Mouse (Mus musculus): Measurements from ENCODE around the gene Nemp2. TPM values are rescaled to one million over a fixed set of nuclear protein-coding genes. Genes with fewer than 3 reads are reported as not detected.

Gene Nemp2
- polyA plus RNA-seq, 1 experiment, result 27.2 TPM

DNA sequence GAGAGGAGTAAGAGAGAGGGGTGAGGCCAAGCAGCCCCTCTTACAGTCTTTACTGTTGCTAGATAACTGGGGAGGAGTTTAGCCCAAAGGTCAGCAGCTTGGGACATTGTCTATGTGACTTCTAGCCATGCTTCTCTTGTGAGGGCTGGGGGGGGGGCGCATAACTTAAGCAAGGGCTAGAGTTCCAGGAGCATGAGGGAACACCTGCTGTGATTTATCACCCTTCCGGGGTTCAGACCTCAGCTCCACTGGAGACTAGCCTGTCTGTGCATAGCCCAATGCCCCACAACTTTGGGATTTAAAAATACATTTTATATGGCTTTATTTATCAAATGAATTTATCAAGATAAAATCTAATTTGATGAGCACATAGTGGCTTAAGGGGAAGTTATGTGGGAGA is 7.6 kb downstream of the Nemp2 start:
- Histone ChIP-seq H3K4me3 (ENCODE audit: control insufficient read depth, low read depth, low read length) (no peak overlapping the region), H3K27me3 (ENCODE audit: control insufficient read depth, insufficient read depth, low read length) (no peaks in the 10 kb centered on the region), H3K27ac (ENCODE audit: control insufficient read depth, insufficient read depth, low read depth, low read length) (no peak overlapping the region), H3K4me1 (ENCODE audit: control insufficient read depth, insufficient read depth, low read length) (no peaks in the 10 kb centered on the region), H3K36me3 (ENCODE audit: control insufficient read depth, insufficient read depth, low read length) (no peaks in the 10 kb centered on the region)
- TF ChIP-seq POLR2A (IDR thresholded peaks at IDR 0.05; ENCODE audit: control insufficient read depth, low read depth, low read length), result no peak
- no peak for TF ChIP-seq CTCF (IDR thresholded peaks at IDR 0.05; ENCODE audit: control insufficient read depth, insufficient read depth, insufficient replicate concordance, low read depth, low read length)

GRCm38 (mm10) chr1:52639090-52639489 is 8.6 kb downstream of the Nemp2 start:
- H3K4me1 ChIP-seq (ENCODE audit: control insufficient read depth, insufficient read depth, low read length), result no peaks in the 10 kb centered on the region
- TF ChIP-seq CTCF (IDR thresholded peaks at IDR 0.05; ENCODE audit: control insufficient read depth, insufficient read depth, insufficient replicate concordance, low read depth, low read length), result no peak
- TF ChIP-seq POLR2A (IDR thresholded peaks at IDR 0.05; ENCODE audit: control insufficient read depth, low read depth, low read length), result no peak
- H3K27ac ChIP-seq (ENCODE audit: control insufficient read depth, insufficient read depth, low read depth, low read length), result no peak overlapping the region
- H3K4me3 ChIP-seq (ENCODE audit: control insufficient read depth, low read depth, low read length), result no peak overlapping the region
- H3K36me3 ChIP-seq (ENCODE audit: control insufficient read depth, insufficient read depth, low read length), result no peaks in the 10 kb centered on the region
- no peaks in the 10 kb centered on the region for H3K27me3 ChIP-seq (ENCODE audit: control insufficient read depth, insufficient read depth, low read length)

DNA sequence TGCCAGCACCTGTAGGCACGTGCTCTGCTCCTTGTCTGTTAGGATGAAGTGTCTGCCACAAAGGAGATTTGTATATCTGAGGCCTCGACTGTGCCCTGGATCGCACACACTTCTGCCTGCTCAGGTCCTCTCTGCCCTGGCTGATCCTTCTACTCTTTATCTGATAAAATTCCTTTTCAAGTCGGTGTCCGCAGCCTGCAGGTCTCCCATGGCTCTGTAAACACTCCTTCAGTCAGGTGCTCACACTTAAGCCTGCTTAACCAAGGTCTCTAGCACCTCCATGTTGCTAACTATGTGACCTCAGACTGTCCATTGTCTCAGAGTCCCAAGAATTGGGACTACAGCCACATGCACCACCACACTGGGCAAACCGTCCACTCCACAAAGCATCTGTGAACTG is 9.8 kb downstream of the Nemp2 start:
- Histone ChIP-seq H3K4me1 (ENCODE audit: control insufficient read depth, insufficient read depth, low read length) (no peaks in the 10 kb centered on the region), H3K36me3 (ENCODE audit: control insufficient read depth, insufficient read depth, low read length) (no peaks in the 10 kb centered on the region), H3K27ac (ENCODE audit: control insufficient read depth, insufficient read depth, low read depth, low read length) (no peak overlapping the region), H3K4me3 (ENCODE audit: control insufficient read depth, low read depth, low read length) (no peak overlapping the region), H3K27me3 (ENCODE audit: control insufficient read depth, insufficient read depth, low read length) (no peaks in the 10 kb centered on the region)
- TF ChIP-seq CTCF (IDR thresholded peaks at IDR 0.05; ENCODE audit: control insufficient read depth, insufficient read depth, insufficient replicate concordance, low read depth, low read length), result no peak
- TF ChIP-seq POLR2A (IDR thresholded peaks at IDR 0.05; ENCODE audit: control insufficient read depth, low read depth, low read length), result no peak

DNA sequence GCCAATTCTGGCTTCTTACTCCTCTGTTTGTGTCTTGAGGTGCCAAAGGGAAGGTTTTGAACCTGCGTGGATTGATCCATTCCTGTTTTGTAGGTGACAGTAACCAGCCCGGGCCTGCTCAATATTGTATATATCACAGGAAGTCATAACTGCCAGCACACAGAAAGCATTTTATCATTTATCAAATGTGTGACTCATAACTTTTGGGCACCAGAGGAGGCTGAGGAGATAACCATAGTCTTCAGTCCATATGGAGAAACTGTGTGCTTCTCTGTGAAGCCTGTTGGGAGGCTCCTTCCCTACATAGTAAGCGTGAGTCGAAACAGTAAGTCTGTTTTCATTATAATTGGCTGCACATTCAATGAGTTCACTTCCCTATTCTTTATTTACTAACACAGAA is 10.2 kb downstream of the Nemp2 start:
- H3K27ac ChIP-seq (ENCODE audit: control insufficient read depth, insufficient read depth, low read depth, low read length), result no peak overlapping the region
- no peaks in the 10 kb centered on the region for H3K4me1 ChIP-seq (ENCODE audit: control insufficient read depth, insufficient read depth, low read length)
- H3K27me3 ChIP-seq (ENCODE audit: control insufficient read depth, insufficient read depth, low read length), result no peaks in the 10 kb centered on the region
- no peaks in the 10 kb centered on the region for H3K36me3 ChIP-seq (ENCODE audit: control insufficient read depth, insufficient read depth, low read length)
- TF ChIP-seq CTCF (IDR thresholded peaks at IDR 0.05; ENCODE audit: control insufficient read depth, insufficient read depth, insufficient replicate concordance, low read depth, low read length) (no peak), POLR2A (IDR thresholded peaks at IDR 0.05; ENCODE audit: control insufficient read depth, low read depth, low read length) (no peak)
- H3K4me3 ChIP-seq (ENCODE audit: control insufficient read depth, low read depth, low read length), result no peak overlapping the region

DNA sequence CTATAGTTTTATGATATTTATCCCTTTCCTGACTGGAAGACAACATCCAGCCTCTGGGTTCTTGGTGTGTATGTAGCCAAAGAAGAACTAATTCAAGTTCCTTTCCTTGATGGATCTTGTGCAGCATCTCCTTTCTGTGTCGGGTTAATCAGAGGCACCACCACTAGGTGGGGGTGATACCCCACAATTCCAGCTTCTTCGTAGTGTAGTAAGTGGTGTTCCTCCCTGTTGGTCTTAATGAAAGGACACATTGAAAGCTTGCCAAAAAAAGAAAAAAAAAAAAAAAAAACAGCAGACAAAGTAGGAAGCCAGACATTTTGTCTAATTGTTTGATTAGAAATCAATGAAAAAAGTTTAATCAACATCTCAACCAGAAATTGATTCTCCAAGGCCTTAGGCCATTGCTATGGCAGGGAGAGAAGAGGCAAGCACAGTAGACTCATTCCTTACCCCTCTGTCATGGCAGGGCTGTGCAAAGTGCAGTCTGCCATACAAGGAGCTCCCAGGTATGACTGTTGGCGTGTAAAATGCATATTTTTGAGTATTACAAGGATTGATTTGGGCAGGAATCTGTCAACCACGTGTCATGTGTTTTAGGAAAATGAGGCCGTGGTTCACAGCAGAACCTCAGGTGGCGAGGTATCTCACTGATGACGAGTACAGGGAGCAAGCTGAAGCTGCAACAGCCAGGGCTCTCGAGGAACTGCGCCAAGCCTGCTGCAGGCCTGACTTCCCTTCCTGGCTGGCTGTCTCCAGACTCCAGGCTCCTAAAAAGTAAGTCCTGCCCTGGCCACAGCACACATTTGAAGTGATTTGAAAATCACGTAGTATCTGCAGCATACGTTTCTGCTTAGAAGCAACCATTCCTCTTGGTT is 17.9 kb downstream of the Nemp2 start:
- no peak overlapping the region for H3K27ac ChIP-seq (ENCODE audit: control insufficient read depth, insufficient read depth, low read depth, low read length)
- H3K4me3 ChIP-seq (ENCODE audit: control insufficient read depth, low read depth, low read length), result no peak overlapping the region
- H3K4me1 ChIP-seq (ENCODE audit: control insufficient read depth, insufficient read depth, low read length), result no peaks in the 10 kb centered on the region
- H3K27me3 ChIP-seq (ENCODE audit: control insufficient read depth, insufficient read depth, low read length), result no peaks in the 10 kb centered on the region
- TF ChIP-seq CTCF (IDR thresholded peaks at IDR 0.05; ENCODE audit: control insufficient read depth, insufficient read depth, insufficient replicate concordance, low read depth, low read length) (no peak), POLR2A (IDR thresholded peaks at IDR 0.05; ENCODE audit: control insufficient read depth, low read depth, low read length) (no peak)
- no peaks in the 10 kb centered on the region for H3K36me3 ChIP-seq (ENCODE audit: control insufficient read depth, insufficient read depth, low read length)

- H3K36me3 ChIP-seq (ENCODE audit: control insufficient read depth, insufficient read depth, low read length), result no peaks in the 10 kb centered on the region
- no peak overlapping the region for H3K27ac ChIP-seq (ENCODE audit: control insufficient read depth, insufficient read depth, low read depth, low read length)
- no peaks in the 10 kb centered on the region for H3K4me1 ChIP-seq (ENCODE audit: control insufficient read depth, insufficient read depth, low read length)
- H3K4me3 ChIP-seq (ENCODE audit: control insufficient read depth, low read depth, low read length), result no peak overlapping the region
- no peaks in the 10 kb centered on the region for H3K27me3 ChIP-seq (ENCODE audit: control insufficient read depth, insufficient read depth, low read length)
- TF ChIP-seq CTCF (IDR thresholded peaks at IDR 0.05; ENCODE audit: control insufficient read depth, insufficient read depth, insufficient replicate concordance, low read depth, low read length) (no peak), POLR2A (IDR thresholded peaks at IDR 0.05; ENCODE audit: control insufficient read depth, low read depth, low read length) (no peak)
Observed at GRCm38 (mm10) chr1:52650066-52650465, 19.6 kb downstream of the Nemp2 start.

DNA sequence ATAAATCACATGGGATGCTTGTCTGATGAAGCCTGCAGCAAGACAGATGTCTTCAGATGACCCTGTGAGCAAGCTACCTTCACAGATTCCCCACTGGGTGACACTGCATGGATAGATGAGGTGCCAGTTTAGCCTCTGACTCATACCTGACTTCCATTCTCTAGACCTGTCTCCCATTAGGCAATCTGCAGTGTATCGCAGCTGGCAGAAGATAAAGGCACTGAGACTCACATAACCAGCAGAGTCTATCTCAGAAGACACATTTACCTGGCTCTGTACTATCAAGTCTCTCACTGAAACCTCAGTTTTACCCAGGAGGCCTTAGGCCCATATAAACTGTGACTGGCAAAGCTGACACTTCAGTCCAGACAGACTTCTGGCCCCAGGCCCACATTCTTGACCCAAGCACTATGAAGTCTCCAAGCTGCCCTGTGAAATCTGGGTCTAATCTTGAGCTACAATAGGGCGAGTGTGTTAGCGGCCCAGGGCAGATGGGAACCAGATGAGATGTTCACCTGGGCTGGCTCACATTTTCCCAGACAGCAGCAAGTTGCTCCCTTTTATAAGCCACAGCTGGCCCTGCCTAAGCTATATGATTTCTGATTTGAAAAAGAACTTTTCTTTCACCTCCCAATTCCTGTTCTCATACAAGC is 22.2 kb downstream of the Nemp2 start:
- H3K4me3 ChIP-seq (ENCODE audit: control insufficient read depth, low read depth, low read length), result no peak overlapping the region
- no peak overlapping the region for H3K27ac ChIP-seq (ENCODE audit: control insufficient read depth, insufficient read depth, low read depth, low read length)
- H3K27me3 ChIP-seq (ENCODE audit: control insufficient read depth, insufficient read depth, low read length), result no peaks in the 10 kb centered on the region
- no peak for TF ChIP-seq POLR2A (IDR thresholded peaks at IDR 0.05; ENCODE audit: control insufficient read depth, low read depth, low read length)
- TF ChIP-seq CTCF (IDR thresholded peaks at IDR 0.05; ENCODE audit: control insufficient read depth, insufficient read depth, insufficient replicate concordance, low read depth, low read length), result no peak
- no peaks in the 10 kb centered on the region for H3K36me3 ChIP-seq (ENCODE audit: control insufficient read depth, insufficient read depth, low read length)
- H3K4me1 ChIP-seq (ENCODE audit: control insufficient read depth, insufficient read depth, low read length), result no peaks in the 10 kb centered on the region

Measured in testis, adult 2 months (tissue).